Mouse (Mus musculus) midbrain, embryonic 11.5 days (tissue): ENCODE measurements around the gene Gm20696. TPM values are rescaled to one million over a fixed set of nuclear protein-coding genes. Genes with fewer than 3 reads are reported as not detected.

Experiments used
- ATAC-seq: fragments of 200-750 bp; cut with Nextera tagmentation; 2 replicates; pipeline ENCODE4 v1.8.0; 2017; ENCODE audit warnings: moderate TSS enrichment, moderate library complexity; ENCODE audit not compliant: low FRiP score
- DNase-seq: peaks from one replicate; pipeline ENCODE4 v3.0.0; 2015; ENCODE audit warnings: low spot score; ENCODE audit errors: missing footprints
- H3K27ac ChIP-seq: fragments of 300-500 bp; sonication (generic); 2 replicates; pipeline ENCODE4 v1.5.1; 2014; ENCODE audit warnings: low read depth, low read length
- H3K27me3 ChIP-seq: fragments of 300-500 bp; sonication (generic); 2 replicates; pipeline ENCODE4 v1.6.1; 2014; ENCODE audit warnings: mild to moderate bottlenecking, low read length, moderate library complexity, mixed read lengths; ENCODE audit not compliant: control insufficient read depth, insufficient read depth
- H3K36me3 ChIP-seq: fragments of 300-500 bp; sonication (generic); 2 replicates; pipeline ENCODE4 v1.6.1; 2014; ENCODE audit warnings: mild to moderate bottlenecking, low read length, moderate library complexity, mixed read lengths; ENCODE audit not compliant: control insufficient read depth, insufficient read depth
- H3K4me1 ChIP-seq: fragments of 300-500 bp; sonication (generic); 2 replicates; pipeline ENCODE4 v1.6.1; 2014; ENCODE audit warnings: low read length; ENCODE audit not compliant: control insufficient read depth, insufficient read depth
- H3K4me2 ChIP-seq: fragments of 300-500 bp; sonication (generic); 2 replicates; pipeline ENCODE4 v1.6.1; 2014; ENCODE audit warnings: mild to moderate bottlenecking, moderate library complexity
- H3K4me3 ChIP-seq: fragments of 300-500 bp; sonication (generic); 2 replicates; pipeline ENCODE4 v1.5.1; 2014; ENCODE audit warnings: low read depth, low read length
- H3K9ac ChIP-seq: fragments of 300-500 bp; sonication (generic); 2 replicates; pipeline ENCODE4 v1.6.1; 2014; ENCODE audit warnings: low read length
- H3K9me3 ChIP-seq: fragments of 300-500 bp; sonication (generic); 2 replicates; pipeline ENCODE4 v1.6.1; 2016; ENCODE audit warnings: low read length; ENCODE audit not compliant: control insufficient read depth
- WGBS: fragments of 180-500 bp; shearing (Covaris S2); extraction: QIAGEN DNeasy Blood & Tissue Kit; methylation state at CpG from one replicate; pipeline ENCODE4 v1.1.7; 2014; 5-methylcytosine and 5-hydroxymethylcytosine counted together
- polyA plus RNA-seq: library from polyadenylated mRNA; unstranded; fragments of >200 nt; fragmentation: Nextera tagmentation; extraction: Ambion mirVana; gene quantifications from 2 replicates; pipeline ENCODE4 v1.2.1, GENCODE M21; 2014

Gene Gm20696
- polyA plus RNA-seq, 1 experiment from 2014 or later: 3.4 TPM

- Histone ChIP-seq H3K27ac (no peak overlapping the region), H3K4me2 (no peak overlapping the region), H3K9ac (no peak overlapping the region), H3K4me3 (no peak overlapping the region), H3K27me3 (no peaks in the 10 kb centered on the region), H3K36me3 (no peaks in the 10 kb centered on the region), H3K9me3 (no peaks in the 10 kb centered on the region), H3K4me1 (no peaks in the 10 kb centered on the region)
- no peak for ATAC-seq
- DNase-seq: no peak
- 92% methylated on average over 6 of the region's 6 CpGs for WGBS
Observed at GRCm38 (mm10) chr6:99392484-99392883, 274.1 kb downstream of the Gm20696 start.

- H3K4me2 ChIP-seq: no peak overlapping the region
- H3K27me3 ChIP-seq: no peaks in the 10 kb centered on the region
- WGBS: 79% methylated on average over 19 of the region's 19 CpGs
- H3K36me3 ChIP-seq: no peaks in the 10 kb centered on the region
- no peak overlapping the region for H3K4me3 ChIP-seq
- H3K4me1 ChIP-seq: no peaks in the 10 kb centered on the region
- no peak overlapping the region for H3K9ac ChIP-seq
- no peak for ATAC-seq
- no peaks in the 10 kb centered on the region for H3K9me3 ChIP-seq
- H3K27ac ChIP-seq: no peak overlapping the region
- no peak for DNase-seq
Observed at GRCm38 (mm10) chr6:99388741-99389675, 277.6 kb downstream of the Gm20696 start.

- ATAC-seq (no peak), DNase-seq (no peak)
- Histone ChIP-seq H3K9me3 (no peaks in the 10 kb centered on the region), H3K9ac (no peak overlapping the region), H3K27ac (no peak overlapping the region), H3K27me3 (no peaks in the 10 kb centered on the region), H3K36me3 (no peaks in the 10 kb centered on the region), H3K4me1 (no peaks in the 10 kb centered on the region), H3K4me2 (no peak overlapping the region), H3K4me3 (no peak overlapping the region)
- WGBS: 93% methylated on average over 5 of the region's 5 CpGs
Observed at GRCm38 (mm10) chr6:99388023-99388422, 278.6 kb downstream of the Gm20696 start.

GRCm38 (mm10) chr6:99385059-99385604 is 281.5 kb downstream of the Gm20696 start:
- H3K9me3 ChIP-seq: no peaks in the 10 kb centered on the region
- H3K27me3 ChIP-seq: no peaks in the 10 kb centered on the region
- H3K4me3 ChIP-seq: no peak overlapping the region
- H3K4me2 ChIP-seq: no peak overlapping the region
- no peak overlapping the region for H3K9ac ChIP-seq
- no peak for DNase-seq
- no peaks in the 10 kb centered on the region for H3K4me1 ChIP-seq
- WGBS: 79% methylated on average over 2 of the region's 2 CpGs
- H3K27ac ChIP-seq: no peak overlapping the region
- H3K36me3 ChIP-seq: no peaks in the 10 kb centered on the region
- ATAC-seq: no peak

- no peaks in the 10 kb centered on the region for H3K36me3 ChIP-seq
- no peaks in the 10 kb centered on the region for H3K9me3 ChIP-seq
- ATAC-seq (no peak), DNase-seq (no peak)
- no peak overlapping the region for H3K4me2 ChIP-seq
- no peak overlapping the region for H3K4me3 ChIP-seq
- H3K4me1 ChIP-seq: peaks cover 1% of the 10 kb centered on the region; the same call in 1 of the 2 replicates
- H3K27ac ChIP-seq: no peak overlapping the region
- H3K9ac ChIP-seq: no peak overlapping the region
- 80% methylated on average over 4 of the region's 4 CpGs for WGBS
- H3K27me3 ChIP-seq: no peaks in the 10 kb centered on the region
Observed at GRCm38 (mm10) chr6:99383846-99384472, 282.6 kb downstream of the Gm20696 start.

GRCm38 (mm10) chr6:99380146-99380545 is 286.5 kb downstream of the Gm20696 start:
- WGBS: 86% methylated on average over 5 of the region's 5 CpGs
- DNase-seq: no peak
- no peaks in the 10 kb centered on the region for H3K36me3 ChIP-seq
- peaks cover 4% of the 10 kb centered on the region for H3K4me1 ChIP-seq
- H3K27me3 ChIP-seq: no peaks in the 10 kb centered on the region
- no peak overlapping the region for H3K4me2 ChIP-seq
- H3K4me3 ChIP-seq: no peak overlapping the region
- no peak overlapping the region for H3K9ac ChIP-seq
- no peak for ATAC-seq
- no peaks in the 10 kb centered on the region for H3K9me3 ChIP-seq
- H3K27ac ChIP-seq: no peak overlapping the region

- Histone ChIP-seq H3K4me2 (no peak overlapping the region), H3K27me3 (no peaks in the 10 kb centered on the region), H3K9me3 (no peaks in the 10 kb centered on the region), H3K4me1 (peaks cover 4% of the 10 kb centered on the region), H3K27ac (no peak overlapping the region), H3K36me3 (no peaks in the 10 kb centered on the region), H3K9ac (no peak overlapping the region), H3K4me3 (no peak overlapping the region)
- DNase-seq: peak; percentile 71
- no peak for ATAC-seq
- 80% methylated on average over 7 of the region's 7 CpGs for WGBS
Observed at GRCm38 (mm10) chr6:99378997-99379710, 287.4 kb downstream of the Gm20696 start.

GRCm38 (mm10) chr6:99377716-99378115 is 288.9 kb downstream of the Gm20696 start:
- no peaks in the 10 kb centered on the region for H3K27me3 ChIP-seq
- H3K27ac ChIP-seq: no peak overlapping the region
- no peak for ATAC-seq
- DNase-seq: peak; percentile 78
- no peak overlapping the region for H3K9ac ChIP-seq
- no peaks in the 10 kb centered on the region for H3K9me3 ChIP-seq
- H3K4me3 ChIP-seq: no peak overlapping the region
- H3K4me2 ChIP-seq: no peak overlapping the region
- H3K36me3 ChIP-seq: no peaks in the 10 kb centered on the region
- 82% methylated on average over 4 of the region's 4 CpGs for WGBS
- H3K4me1 ChIP-seq: peaks cover 4% of the 10 kb centered on the region
